Mouse (Mus musculus): ENCODE measurements at regions not wholly inside any gene's neighbourhood (a gene's known extent, or its start where the extent isn't known, plus 50 kb on each side); places are given as distances from the start of the nearest gene placed in this dataset.
A peak's percentile ranks its signal among the peaks of the same experiment; 100 is the strongest.

GRCm38 (mm10) chr17:51552277-51553015 lies 280.6 kb downstream of the Satb1 start:
- no peak overlapping the region for H3K27ac ChIP-seq (replicated peaks)
- DNase-seq (ENCODE audit: low spot score) (no peak), ATAC-seq (ENCODE audit: low FRiP score, low TSS enrichment) (no peak)
- WGBS, result 79% methylated on average over 5 of the region's 5 CpGs
- no peak overlapping the region for H3K9ac ChIP-seq (ENCODE audit: low read length)
- H3K9me3 ChIP-seq (ENCODE audit: control insufficient read depth, low read length), result no peaks in the 10 kb centered on the region
- H3K27me3 ChIP-seq (ENCODE audit: control insufficient read depth, insufficient read depth, low read length), result no peaks in the 10 kb centered on the region
- H3K36me3 ChIP-seq (ENCODE audit: control insufficient read depth, insufficient read depth, low read length), result no peaks in the 10 kb centered on the region
- no peak overlapping the region for H3K4me2 ChIP-seq (replicated peaks; ENCODE audit: low read depth)
- no peaks in the 10 kb centered on the region for H3K4me1 ChIP-seq (replicated peaks; ENCODE audit: control insufficient read depth, insufficient read depth)
- H3K4me3 ChIP-seq (ENCODE audit: low read depth, low read length), result no peak overlapping the region
- TF ChIP-seq EP300 (optimal IDR thresholded peaks at IDR 0.05) (no peak), CTCF (IDR thresholded peaks at IDR 0.05; ENCODE audit: low read depth) (no peak)

DNA sequence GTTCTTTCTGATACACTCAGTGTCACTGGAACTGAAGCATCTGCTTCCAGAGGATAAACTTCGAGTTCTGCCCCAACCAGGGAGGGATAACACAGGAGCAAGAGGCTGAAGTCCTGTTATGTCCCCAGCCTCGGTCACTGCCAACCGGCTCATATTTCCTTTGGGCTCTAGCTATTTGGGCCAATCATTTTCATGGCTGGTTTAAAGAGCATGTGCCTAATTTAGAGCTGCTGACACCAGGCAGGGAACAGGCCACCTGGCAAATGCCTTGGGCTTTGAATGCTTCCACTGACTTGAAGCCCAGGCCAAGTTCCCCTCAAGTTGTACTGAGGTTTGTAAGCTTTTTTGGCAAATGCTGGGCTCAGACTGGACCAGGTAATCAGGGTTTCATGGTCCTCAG lies 286.1 kb downstream of the Satb1 start:
- Histone ChIP-seq H3K27me3 (ENCODE audit: control insufficient read depth, insufficient read depth, low read length) (no peaks in the 10 kb centered on the region), H3K36me3 (ENCODE audit: control insufficient read depth, insufficient read depth, low read length) (no peaks in the 10 kb centered on the region)
- WGBS, result 43% methylated on average over 3 of the region's 3 CpGs

GRCm38 (mm10) chr17:51542544-51542943 lies 290.5 kb downstream of the Satb1 start:
- H3K4me3 ChIP-seq (ENCODE audit: low read depth, low read length), result no peak overlapping the region
- no peaks in the 10 kb centered on the region for H3K36me3 ChIP-seq (ENCODE audit: control insufficient read depth, insufficient read depth, low read length)
- H3K4me2 ChIP-seq (replicated peaks; ENCODE audit: low read depth), result no peak overlapping the region
- DNase-seq (ENCODE audit: low spot score) (no peak), ATAC-seq (ENCODE audit: low FRiP score, low TSS enrichment) (no peak)
- no peaks in the 10 kb centered on the region for H3K9me3 ChIP-seq (ENCODE audit: control insufficient read depth, low read length)
- 72% methylated on average over 2 of the region's 2 CpGs for WGBS
- H3K4me1 ChIP-seq (replicated peaks; ENCODE audit: control insufficient read depth, insufficient read depth), result no peaks in the 10 kb centered on the region
- H3K27ac ChIP-seq (replicated peaks), result no peak overlapping the region
- no peaks in the 10 kb centered on the region for H3K27me3 ChIP-seq (ENCODE audit: control insufficient read depth, insufficient read depth, low read length)
- H3K9ac ChIP-seq (ENCODE audit: low read length), result no peak overlapping the region
- TF ChIP-seq CTCF (IDR thresholded peaks at IDR 0.05; ENCODE audit: low read depth) (no peak), EP300 (optimal IDR thresholded peaks at IDR 0.05) (no peak)

More for the DNA sequence above, 286.1 kb downstream of the Satb1 start:
- no peak for TF ChIP-seq EP300 (optimal IDR thresholded peaks at IDR 0.05)
- no peak for TF ChIP-seq CTCF (IDR thresholded peaks at IDR 0.05; ENCODE audit: low read depth)
- no peaks in the 10 kb centered on the region for H3K4me1 ChIP-seq (replicated peaks; ENCODE audit: control insufficient read depth, insufficient read depth)
- no peak for DNase-seq (ENCODE audit: low spot score)
- H3K9me3 ChIP-seq (ENCODE audit: control insufficient read depth, low read length), result no peaks in the 10 kb centered on the region
- no peak overlapping the region for H3K9ac ChIP-seq (ENCODE audit: low read length)
- no peak for ATAC-seq (ENCODE audit: low FRiP score, low TSS enrichment)
- no peak overlapping the region for H3K27ac ChIP-seq (replicated peaks)
- H3K4me3 ChIP-seq (ENCODE audit: low read depth, low read length), result no peak overlapping the region
- no peak overlapping the region for H3K4me2 ChIP-seq (replicated peaks; ENCODE audit: low read depth)

DNA sequence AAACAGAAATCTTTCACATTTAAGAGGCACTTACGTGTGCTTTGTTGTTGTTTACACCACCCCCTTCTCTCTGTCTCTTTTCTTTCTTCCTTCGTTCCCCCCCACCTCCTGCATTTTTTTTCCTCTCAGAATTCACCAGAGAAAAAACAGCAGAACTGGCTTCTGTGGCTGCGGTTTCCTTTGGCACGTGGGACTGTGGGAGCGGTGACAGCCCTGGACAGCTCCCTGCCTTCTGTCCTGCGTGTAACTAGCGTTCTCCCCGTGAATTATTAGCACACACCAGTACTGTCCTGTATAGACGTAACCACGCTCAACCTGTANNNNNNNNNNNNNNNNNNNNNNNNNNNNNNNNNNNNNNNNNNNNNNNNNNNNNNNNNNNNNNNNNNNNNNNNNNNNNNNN lies 298.4 kb downstream of the Satb1 start:
- H3K4me1 ChIP-seq (replicated peaks; ENCODE audit: control insufficient read depth, insufficient read depth), result no peaks in the 10 kb centered on the region
- TF ChIP-seq CTCF (IDR thresholded peaks at IDR 0.05; ENCODE audit: low read depth) (no peak), EP300 (optimal IDR thresholded peaks at IDR 0.05) (no peak)
- peak overlapping the region; percentile 25; the same call in 1 of the 2 replicates for H3K4me2 ChIP-seq (replicated peaks; ENCODE audit: low read depth)
- H3K27me3 ChIP-seq (ENCODE audit: control insufficient read depth, insufficient read depth, low read length), result no peaks in the 10 kb centered on the region
- no peak overlapping the region for H3K4me3 ChIP-seq (ENCODE audit: low read depth, low read length)
- no peak for ATAC-seq (ENCODE audit: low FRiP score, low TSS enrichment)
- no peaks in the 10 kb centered on the region for H3K9me3 ChIP-seq (ENCODE audit: control insufficient read depth, low read length)
- no peak for DNase-seq (ENCODE audit: low spot score)
- no peaks in the 10 kb centered on the region for H3K36me3 ChIP-seq (ENCODE audit: control insufficient read depth, insufficient read depth, low read length)
- no peak overlapping the region for H3K27ac ChIP-seq (replicated peaks)
- 32% methylated on average over 10 of the region's 10 CpGs for WGBS
- no peak overlapping the region for H3K9ac ChIP-seq (ENCODE audit: low read length)

DNA sequence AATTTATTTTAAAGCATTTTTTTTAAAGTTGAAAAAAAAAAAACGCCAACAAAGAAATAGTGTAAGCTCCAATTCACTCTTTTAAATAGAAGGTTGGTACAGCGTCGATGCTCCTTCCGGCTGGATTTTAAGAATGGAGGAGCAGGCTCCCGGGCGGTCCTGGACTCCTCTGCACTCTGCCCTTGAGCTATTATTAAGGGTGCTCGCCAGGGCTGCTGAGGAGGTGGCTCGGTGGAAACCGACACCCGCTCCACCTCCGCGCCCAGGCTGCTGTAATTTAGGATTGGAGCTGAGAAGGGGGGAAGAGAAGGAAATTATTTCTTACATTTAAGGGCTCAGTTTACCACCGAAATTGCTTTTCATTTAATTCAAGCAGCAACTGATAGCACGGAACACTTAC lies 298.8 kb downstream of the Satb1 start:
- Histone ChIP-seq H3K4me1 (replicated peaks; ENCODE audit: control insufficient read depth, insufficient read depth) (no peaks in the 10 kb centered on the region), H3K9me3 (ENCODE audit: control insufficient read depth, low read length) (no peaks in the 10 kb centered on the region), H3K4me2 (replicated peaks; ENCODE audit: low read depth) (peak overlapping the region; percentile 25; the same call in 1 of the 2 replicates), H3K9ac (ENCODE audit: low read length) (no peak overlapping the region), H3K27me3 (ENCODE audit: control insufficient read depth, insufficient read depth, low read length) (no peaks in the 10 kb centered on the region), H3K27ac (replicated peaks) (no peak overlapping the region), H3K4me3 (ENCODE audit: low read depth, low read length) (no peak overlapping the region), H3K36me3 (ENCODE audit: control insufficient read depth, insufficient read depth, low read length) (no peaks in the 10 kb centered on the region)
- no peak for DNase-seq (ENCODE audit: low spot score)
- WGBS, result 34% methylated on average over 14 of the region's 14 CpGs
- ATAC-seq (ENCODE audit: low FRiP score, low TSS enrichment), result no peak
- no peak for TF ChIP-seq CTCF (IDR thresholded peaks at IDR 0.05; ENCODE audit: low read depth)
- TF ChIP-seq EP300 (optimal IDR thresholded peaks at IDR 0.05), result no peak

GRCm38 (mm10) chr17:51528161-51528560 lies 304.9 kb downstream of the Satb1 start:
- DNase-seq (ENCODE audit: low spot score) (no peak), ATAC-seq (ENCODE audit: low FRiP score, low TSS enrichment) (no peak)
- Histone ChIP-seq H3K4me2 (replicated peaks; ENCODE audit: low read depth) (no peak overlapping the region), H3K36me3 (ENCODE audit: control insufficient read depth, insufficient read depth, low read length) (no peaks in the 10 kb centered on the region), H3K4me3 (ENCODE audit: low read depth, low read length) (no peak overlapping the region), H3K27me3 (ENCODE audit: control insufficient read depth, insufficient read depth, low read length) (no peaks in the 10 kb centered on the region), H3K9ac (ENCODE audit: low read length) (no peak overlapping the region), H3K27ac (replicated peaks) (no peak overlapping the region), H3K9me3 (ENCODE audit: control insufficient read depth, low read length) (no peaks in the 10 kb centered on the region), H3K4me1 (replicated peaks; ENCODE audit: control insufficient read depth, insufficient read depth) (no peaks in the 10 kb centered on the region)
- 74% methylated on average over 3 of the region's 3 CpGs for WGBS
- no peak for TF ChIP-seq CTCF (IDR thresholded peaks at IDR 0.05; ENCODE audit: low read depth)
- no peak for TF ChIP-seq EP300 (optimal IDR thresholded peaks at IDR 0.05)
